Mouse (Mus musculus): ENCODE measurements at regions not wholly inside any gene's neighbourhood (a gene's known extent, or its start where the extent isn't known, plus 50 kb on each side); places are given as distances from the start of the nearest gene placed in this dataset.

DNA sequence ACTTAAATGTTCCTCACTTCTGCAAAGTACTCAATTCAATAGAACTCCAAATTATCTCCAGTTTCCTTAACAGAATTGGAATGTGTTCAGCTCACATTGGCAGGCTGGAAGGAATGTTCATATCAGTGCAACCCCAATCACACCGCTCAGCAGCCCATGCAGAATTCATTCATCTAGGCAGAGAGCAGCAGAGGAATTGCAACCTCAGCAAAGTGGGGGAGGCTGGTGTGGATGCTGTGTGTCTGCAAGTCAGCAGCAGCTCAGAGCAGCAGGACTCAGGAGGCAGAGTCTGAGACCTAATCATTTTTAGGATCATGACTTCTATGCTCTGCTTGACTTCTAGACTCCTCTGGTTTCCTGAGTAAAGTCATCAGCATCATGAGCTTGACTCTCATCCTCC lies 100.7 kb upstream of the Chrna7 start:
- Histone ChIP-seq H3K4me3 (ENCODE audit: insufficient read depth, low read depth, low read length) (no peak overlapping the region), H3K4me1 (ENCODE audit: control insufficient read depth, insufficient read depth, low read length) (no peaks in the 10 kb centered on the region), H3K27me3 (replicated peaks; ENCODE audit: control insufficient read depth, insufficient read depth, low read length) (no peaks in the 10 kb centered on the region), H3K36me3 (ENCODE audit: control insufficient read depth, insufficient read depth, low read length) (no peaks in the 10 kb centered on the region), H3K27ac (ENCODE audit: insufficient read depth, low read depth, low read length) (no peak overlapping the region)
- TF ChIP-seq POLR2A (IDR thresholded peaks at IDR 0.05; ENCODE audit: low read depth, low read length) = no peak
- no peak for TF ChIP-seq CTCF (conservative IDR thresholded peaks at IDR 0.05; ENCODE audit: insufficient read depth, insufficient read length, low read depth, low read length)
- DNase-seq = no peak
- WGBS = 72% methylated on average over 1 of the region's 1 CpGs

DNA sequence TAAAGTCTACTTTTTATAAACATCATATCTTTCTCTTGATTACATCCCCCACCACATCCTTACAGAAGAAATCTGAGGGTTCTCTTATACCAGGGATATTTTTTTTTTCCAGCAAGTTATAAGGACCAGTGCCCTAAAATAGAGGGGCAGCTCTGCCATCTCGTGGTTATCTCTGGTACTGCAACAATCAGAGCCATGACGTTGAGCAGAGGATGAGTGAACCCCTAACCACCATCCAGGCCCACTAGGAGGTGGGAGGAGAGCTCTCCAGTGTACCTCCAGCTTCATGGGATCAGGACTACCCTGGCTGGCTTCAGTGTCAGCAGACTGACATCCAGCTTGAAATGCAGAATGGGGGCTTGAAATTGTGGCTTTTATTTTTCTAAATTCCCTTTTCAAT lies 107.2 kb upstream of the Chrna7 start:
- H3K27ac ChIP-seq (ENCODE audit: insufficient read depth, low read depth, low read length) = no peak overlapping the region
- no peak for TF ChIP-seq POLR2A (IDR thresholded peaks at IDR 0.05; ENCODE audit: low read depth, low read length)
- peak; percentile 70 for TF ChIP-seq CTCF (conservative IDR thresholded peaks at IDR 0.05; ENCODE audit: insufficient read depth, insufficient read length, low read depth, low read length)
- peak; percentile 41 for DNase-seq
- H3K4me1 ChIP-seq (ENCODE audit: control insufficient read depth, insufficient read depth, low read length) = no peaks in the 10 kb centered on the region
- no peaks in the 10 kb centered on the region for H3K27me3 ChIP-seq (replicated peaks; ENCODE audit: control insufficient read depth, insufficient read depth, low read length)
- WGBS = 2% methylated on average over 2 of the region's 2 CpGs
- H3K4me3 ChIP-seq (ENCODE audit: insufficient read depth, low read depth, low read length) = no peak overlapping the region
- no peaks in the 10 kb centered on the region for H3K36me3 ChIP-seq (ENCODE audit: control insufficient read depth, insufficient read depth, low read length)

DNA sequence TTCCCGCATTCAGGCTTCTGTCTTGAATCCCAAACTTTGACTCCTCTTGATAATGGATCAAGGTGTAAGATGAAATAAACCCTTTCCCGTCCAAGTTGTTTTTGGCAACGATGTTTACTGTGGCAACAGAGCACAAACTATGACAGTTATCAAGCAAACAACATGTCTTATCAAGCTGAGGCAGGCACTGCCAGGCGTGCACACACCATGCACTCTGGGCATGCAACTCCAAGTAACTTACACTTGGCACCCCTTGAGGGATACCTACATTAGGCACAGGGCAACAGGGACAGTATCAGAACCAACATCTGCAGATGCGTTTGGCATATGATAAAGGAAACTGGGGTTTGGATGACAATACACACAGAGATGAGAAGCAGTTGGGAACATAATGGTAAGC lies 108.8 kb upstream of the Chrna7 start:
- no peaks in the 10 kb centered on the region for H3K4me1 ChIP-seq (ENCODE audit: control insufficient read depth, insufficient read depth, low read length)
- H3K27ac ChIP-seq (ENCODE audit: insufficient read depth, low read depth, low read length) = no peak overlapping the region
- no peak overlapping the region for H3K4me3 ChIP-seq (ENCODE audit: insufficient read depth, low read depth, low read length)
- DNase-seq = no peak
- TF ChIP-seq CTCF (conservative IDR thresholded peaks at IDR 0.05; ENCODE audit: insufficient read depth, insufficient read length, low read depth, low read length) = no peak
- TF ChIP-seq POLR2A (IDR thresholded peaks at IDR 0.05; ENCODE audit: low read depth, low read length) = no peak
- no peaks in the 10 kb centered on the region; the same call in 1 of the 2 replicates for H3K27me3 ChIP-seq (replicated peaks; ENCODE audit: control insufficient read depth, insufficient read depth, low read length)
- WGBS = 72% methylated on average over 5 of the region's 5 CpGs
- H3K36me3 ChIP-seq (ENCODE audit: control insufficient read depth, insufficient read depth, low read length) = no peaks in the 10 kb centered on the region

GRCm38 (mm10) chr7:63321951-63322710 lies 109.8 kb upstream of the Chrna7 start:
- Histone ChIP-seq H3K27ac (ENCODE audit: insufficient read depth, low read depth, low read length) (no peak overlapping the region), H3K36me3 (ENCODE audit: control insufficient read depth, insufficient read depth, low read length) (no peaks in the 10 kb centered on the region), H3K27me3 (replicated peaks; ENCODE audit: control insufficient read depth, insufficient read depth, low read length) (no peaks in the 10 kb centered on the region; the same call in 1 of the 2 replicates), H3K4me1 (ENCODE audit: control insufficient read depth, insufficient read depth, low read length) (no peaks in the 10 kb centered on the region), H3K4me3 (ENCODE audit: insufficient read depth, low read depth, low read length) (no peak overlapping the region)
- 29% methylated on average over 11 of the region's 11 CpGs for WGBS
- TF ChIP-seq POLR2A (IDR thresholded peaks at IDR 0.05; ENCODE audit: low read depth, low read length) = no peak
- peak; percentile 42 for TF ChIP-seq CTCF (conservative IDR thresholded peaks at IDR 0.05; ENCODE audit: insufficient read depth, insufficient read length, low read depth, low read length)
- peak; percentile 42 for DNase-seq

GRCm38 (mm10) chr7:63335146-63335545 lies 109.4 kb upstream of the Otud7a start:
- Histone ChIP-seq H3K27ac (ENCODE audit: insufficient read depth, low read depth, low read length) (no peak overlapping the region), H3K27me3 (replicated peaks; ENCODE audit: control insufficient read depth, insufficient read depth, low read length) (no peaks in the 10 kb centered on the region), H3K4me1 (ENCODE audit: control insufficient read depth, insufficient read depth, low read length) (no peaks in the 10 kb centered on the region), H3K36me3 (ENCODE audit: control insufficient read depth, insufficient read depth, low read length) (no peaks in the 10 kb centered on the region), H3K4me3 (ENCODE audit: insufficient read depth, low read depth, low read length) (no peak overlapping the region)
- 35% methylated on average over 1 of the region's 1 CpGs for WGBS
- DNase-seq = peak; percentile 46
- TF ChIP-seq CTCF (conservative IDR thresholded peaks at IDR 0.05; ENCODE audit: insufficient read depth, insufficient read length, low read depth, low read length) (peak; percentile 64), POLR2A (IDR thresholded peaks at IDR 0.05; ENCODE audit: low read depth, low read length) (no peak)

GRCm38 (mm10) chr7:63336072-63336471 lies 108.5 kb upstream of the Otud7a start:
- no peaks in the 10 kb centered on the region for H3K36me3 ChIP-seq (ENCODE audit: control insufficient read depth, insufficient read depth, low read length)

GRCm38 (mm10) chr7:63341716-63342115 lies 102.8 kb upstream of the Otud7a start:
- TF ChIP-seq POLR2A (IDR thresholded peaks at IDR 0.05; ENCODE audit: low read depth, low read length) (no peak), CTCF (conservative IDR thresholded peaks at IDR 0.05; ENCODE audit: insufficient read depth, insufficient read length, low read depth, low read length) (no peak)
- 69% methylated on average over 4 of the region's 4 CpGs for WGBS

More at GRCm38 (mm10) chr7:63336072-63336471, 108.5 kb upstream of the Otud7a start:
- TF ChIP-seq CTCF (conservative IDR thresholded peaks at IDR 0.05; ENCODE audit: insufficient read depth, insufficient read length, low read depth, low read length) = no peak
- TF ChIP-seq POLR2A (IDR thresholded peaks at IDR 0.05; ENCODE audit: low read depth, low read length) = no peak
- no peak overlapping the region for H3K27ac ChIP-seq (ENCODE audit: insufficient read depth, low read depth, low read length)
- H3K4me1 ChIP-seq (ENCODE audit: control insufficient read depth, insufficient read depth, low read length) = no peaks in the 10 kb centered on the region
- DNase-seq = peak; percentile 81
- no peaks in the 10 kb centered on the region for H3K27me3 ChIP-seq (replicated peaks; ENCODE audit: control insufficient read depth, insufficient read depth, low read length)
- WGBS = 51% methylated on average over 3 of the region's 3 CpGs
- H3K4me3 ChIP-seq (ENCODE audit: insufficient read depth, low read depth, low read length) = no peak overlapping the region

More at GRCm38 (mm10) chr7:63341716-63342115, 102.8 kb upstream of the Otud7a start:
- Histone ChIP-seq H3K36me3 (ENCODE audit: control insufficient read depth, insufficient read depth, low read length) (no peaks in the 10 kb centered on the region), H3K4me1 (ENCODE audit: control insufficient read depth, insufficient read depth, low read length) (no peaks in the 10 kb centered on the region), H3K27ac (ENCODE audit: insufficient read depth, low read depth, low read length) (no peak overlapping the region), H3K27me3 (replicated peaks; ENCODE audit: control insufficient read depth, insufficient read depth, low read length) (no peaks in the 10 kb centered on the region), H3K4me3 (ENCODE audit: insufficient read depth, low read depth, low read length) (no peak overlapping the region)
- no peak for DNase-seq
